Mouse (Mus musculus) left cerebral cortex, postnatal 4 days (tissue): ENCODE data around the gene Nova2. TPM values are rescaled to one million over a fixed set of nuclear protein-coding genes. Genes with fewer than 3 reads are reported as not detected.

Experiments used
- DNase-seq: peaks from one replicate; pipeline ENCODE4 v3.0.0-alpha.2; 2022
- intact Hi-C: fragments of 180-260 bp; cut with DNase I; formaldehyde crosslinking; loops from one replicate; pipeline ENCODE4 v1.15.1; 2025
- total RNA-seq, 2 experiments: library from RNA; stranded (reverse); gene quantifications; 2 replicates each; pipeline ENCODE4 v1.2.3; 2021

The Nova2 gene
- total RNA-seq, 2 experiments from 2014 or later, result 152 to 154 TPM

DNA sequence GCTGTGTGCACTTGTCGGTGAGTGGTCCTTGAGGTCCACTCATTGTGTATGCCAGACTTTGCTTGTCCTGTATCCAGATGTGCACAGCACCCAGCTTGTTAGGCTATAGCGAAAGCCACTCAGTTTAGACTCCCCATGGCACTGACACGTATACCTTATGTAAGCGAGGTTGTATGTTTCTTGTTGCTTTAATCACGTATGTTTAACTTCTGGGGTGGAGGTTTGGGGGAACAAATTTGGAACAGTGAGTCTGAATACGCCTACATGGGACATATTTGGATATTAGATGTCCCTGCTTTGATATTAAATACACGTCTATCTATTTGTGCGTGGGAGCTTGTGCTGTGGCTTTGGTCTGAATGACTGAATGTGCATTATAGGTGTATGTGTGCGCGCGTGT lies 2.4 kb upstream of the Nova2 start:
- intact Hi-C loops, result no loop called here
- no peak for DNase-seq

DNA sequence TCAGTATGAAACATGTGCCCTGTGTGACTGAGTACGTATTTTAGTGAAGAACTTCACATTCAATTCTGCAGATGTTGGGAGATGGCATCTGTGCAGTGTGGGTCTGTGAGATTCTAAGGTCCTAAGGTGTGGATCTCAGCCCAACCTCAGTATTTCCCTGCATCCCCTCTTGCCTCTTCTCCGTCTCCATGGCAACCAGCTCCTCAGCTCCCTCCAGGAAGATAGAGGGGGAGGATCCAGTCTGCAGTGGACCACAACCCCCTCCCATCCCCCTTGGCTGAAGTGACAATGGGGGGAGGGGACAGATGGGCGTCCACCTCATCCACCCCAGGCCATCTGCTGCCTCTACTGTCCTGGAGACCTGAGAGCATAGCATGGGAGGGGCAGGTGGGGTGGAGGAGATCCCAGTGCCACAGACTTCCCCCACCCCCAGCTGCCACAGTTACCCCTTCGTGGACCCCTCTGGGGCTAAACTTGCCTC lies 1.9 kb upstream of the Nova2 start:
- peak; percentile 87 for DNase-seq
- intact Hi-C loops, result no loop called here

DNA sequence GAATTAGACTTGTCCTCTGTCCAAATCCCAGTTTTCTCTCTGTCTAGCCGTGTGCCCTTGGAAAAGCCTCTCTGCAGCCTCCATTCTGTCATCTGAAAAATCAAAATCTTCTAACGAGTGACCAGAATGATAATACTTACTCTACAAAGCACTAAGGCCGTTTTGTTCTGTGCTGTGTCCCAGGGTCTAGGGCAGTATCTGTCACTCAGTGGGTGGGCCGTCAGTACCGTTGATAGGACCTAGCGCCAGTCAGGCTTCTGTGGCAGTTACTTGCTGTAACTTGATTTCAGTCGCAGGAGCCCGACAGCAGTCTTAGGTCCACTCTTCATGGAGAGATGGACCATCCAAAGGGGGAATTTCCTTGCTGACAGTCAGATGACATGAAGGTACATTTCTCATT lies 1.4 kb upstream of the Nova2 start:
- peak; percentile 59 for DNase-seq
- intact Hi-C loops, result no loop called here

DNA sequence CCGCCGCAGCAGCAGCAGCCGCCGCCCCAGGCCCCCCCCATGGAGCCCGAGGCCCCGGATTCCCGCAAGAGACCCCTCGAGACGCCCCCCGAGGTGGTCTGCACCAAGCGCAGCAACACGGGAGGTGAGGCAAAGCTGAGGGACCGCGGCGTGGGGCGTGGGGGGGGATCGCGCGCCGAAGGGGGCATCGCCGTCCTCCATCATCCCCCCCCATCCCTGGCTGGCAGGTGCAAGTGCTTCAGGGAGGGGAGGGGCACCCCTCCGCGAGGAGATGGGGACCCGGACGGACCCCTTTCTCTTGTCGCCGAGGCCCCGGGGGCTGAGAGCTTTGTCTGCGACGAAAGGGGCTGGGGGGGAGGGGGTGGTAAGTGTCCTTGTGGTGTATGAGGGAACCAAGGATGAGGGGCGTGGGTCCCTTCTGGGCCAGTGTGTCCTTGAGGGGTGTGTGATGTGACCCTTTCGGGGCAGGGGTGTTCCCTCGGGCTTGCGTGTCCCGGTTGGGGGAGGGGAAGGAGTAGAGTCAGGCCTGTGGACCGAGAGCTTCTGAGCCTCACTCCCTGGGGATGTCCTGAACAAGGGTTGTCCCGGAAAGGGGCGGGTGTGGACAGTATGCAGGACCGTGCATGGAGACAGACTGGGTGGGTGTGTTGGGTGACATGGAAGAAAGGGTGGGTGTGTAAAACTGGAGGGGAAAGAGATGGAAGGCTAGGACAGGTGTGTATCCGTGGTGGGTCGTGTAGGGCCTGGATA lies 528 bp downstream of the Nova2 start:
- peak; percentile 52 for DNase-seq
- intact Hi-C loops, result no loop called here

DNA sequence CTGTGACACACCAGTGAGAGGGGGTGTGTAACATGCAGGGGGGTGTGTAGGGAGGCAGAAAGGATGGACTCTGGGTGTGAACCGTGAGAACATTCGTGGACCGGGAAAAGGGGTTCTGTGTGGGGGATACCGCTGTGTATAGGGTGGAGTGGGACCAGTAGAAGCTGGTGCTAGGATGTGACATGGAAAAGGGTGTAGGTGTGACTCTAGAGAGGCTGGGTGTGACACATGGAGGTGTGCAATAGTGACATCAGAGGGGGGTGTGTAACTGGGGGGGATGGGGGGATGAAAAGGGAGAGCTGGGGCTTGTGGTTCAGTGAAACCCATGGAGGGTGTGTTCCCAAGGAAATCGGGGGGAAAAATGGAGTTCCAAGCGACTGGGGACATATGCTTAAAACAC lies 1.2 kb downstream of the Nova2 start:
- no peak for DNase-seq
- intact Hi-C loops, result no loop called here

DNA sequence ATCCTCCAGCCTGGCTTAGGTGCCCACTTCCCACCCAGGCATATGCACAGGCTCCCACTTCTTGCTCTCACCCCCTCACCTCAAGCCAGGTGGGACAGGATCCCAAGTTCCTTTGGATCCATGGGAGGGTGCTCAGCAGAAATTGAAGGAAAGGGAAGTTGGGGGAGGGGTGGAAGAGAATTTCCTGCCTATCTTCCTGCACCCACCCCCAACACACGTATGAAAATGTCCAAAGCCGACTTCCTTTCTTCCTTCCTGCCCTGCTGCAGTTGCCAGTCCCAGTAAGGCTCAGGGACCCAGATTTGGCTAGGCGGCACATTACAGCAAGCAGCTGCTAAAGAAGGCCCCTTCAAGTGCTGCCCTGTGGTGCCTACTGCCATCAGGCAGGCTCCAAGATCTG lies 2.1 kb downstream of the Nova2 start:
- DNase-seq, result no peak
- intact Hi-C loops, result no loop called here

DNA sequence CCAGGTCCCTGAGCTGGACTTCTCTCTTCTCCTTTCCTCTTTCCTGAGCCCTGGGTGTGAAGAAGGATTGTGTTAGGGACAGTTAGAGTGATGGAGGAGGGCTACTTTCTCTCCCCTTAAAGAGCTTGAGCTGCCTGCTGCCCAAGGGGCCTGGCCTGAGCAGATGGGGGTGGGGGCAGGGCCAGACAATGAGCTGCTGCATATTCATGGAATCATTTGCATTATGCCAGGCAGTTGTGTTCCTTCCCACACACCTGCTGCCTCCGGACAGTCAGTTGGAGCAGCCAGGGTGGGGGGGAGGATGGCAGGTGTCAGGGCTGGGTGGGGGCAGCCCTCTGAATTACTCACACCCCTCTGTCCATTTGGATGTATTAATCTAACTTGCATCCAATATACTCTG lies 16.7 kb downstream of the Nova2 start:
- peak; percentile 90 for DNase-seq
- intact Hi-C loops, result no loop called here

DNA sequence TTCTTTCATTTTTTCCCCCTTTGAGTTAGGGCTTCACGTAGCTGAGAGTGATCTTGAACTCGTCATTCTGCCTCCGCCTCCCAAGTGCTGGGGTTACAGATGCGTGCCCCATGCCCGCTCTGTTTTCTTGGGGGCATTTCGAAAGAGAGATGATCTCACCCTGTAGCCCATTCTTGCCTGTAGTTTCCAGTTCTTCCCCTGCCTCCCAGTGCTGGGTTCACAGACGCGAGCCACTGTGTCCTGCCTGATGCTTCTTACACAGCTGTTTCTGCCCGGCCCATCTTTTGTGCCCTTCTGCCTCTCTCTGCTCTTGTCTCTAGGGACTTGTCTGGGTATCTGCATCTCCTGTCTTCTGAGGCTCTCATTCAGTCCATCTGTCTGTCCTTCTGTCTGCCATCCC lies 17.1 kb downstream of the Nova2 start:
- intact Hi-C loops, result no loop called here
- DNase-seq, result no peak

DNA sequence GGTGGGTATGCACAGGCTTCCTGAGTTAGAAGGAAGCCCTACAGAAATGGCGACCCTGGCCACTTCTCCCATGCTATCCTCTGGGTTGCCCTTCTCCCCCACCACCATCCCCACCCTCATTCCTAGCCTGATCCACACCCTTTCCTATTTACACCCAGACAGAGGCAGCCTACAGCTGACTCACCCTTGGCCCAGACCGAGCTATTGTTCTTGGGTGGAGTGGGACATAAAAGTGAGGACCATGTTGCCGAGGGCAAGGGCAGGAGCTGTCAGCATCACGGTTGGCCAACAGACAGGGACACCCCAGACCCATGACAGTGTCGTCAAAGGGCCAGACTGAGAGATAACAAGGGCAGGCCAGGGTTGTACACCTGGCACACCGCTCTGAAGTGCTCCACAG lies 22.5 kb downstream of the Nova2 start:
- DNase-seq, result no peak
- intact Hi-C loops, result no loop called here

DNA sequence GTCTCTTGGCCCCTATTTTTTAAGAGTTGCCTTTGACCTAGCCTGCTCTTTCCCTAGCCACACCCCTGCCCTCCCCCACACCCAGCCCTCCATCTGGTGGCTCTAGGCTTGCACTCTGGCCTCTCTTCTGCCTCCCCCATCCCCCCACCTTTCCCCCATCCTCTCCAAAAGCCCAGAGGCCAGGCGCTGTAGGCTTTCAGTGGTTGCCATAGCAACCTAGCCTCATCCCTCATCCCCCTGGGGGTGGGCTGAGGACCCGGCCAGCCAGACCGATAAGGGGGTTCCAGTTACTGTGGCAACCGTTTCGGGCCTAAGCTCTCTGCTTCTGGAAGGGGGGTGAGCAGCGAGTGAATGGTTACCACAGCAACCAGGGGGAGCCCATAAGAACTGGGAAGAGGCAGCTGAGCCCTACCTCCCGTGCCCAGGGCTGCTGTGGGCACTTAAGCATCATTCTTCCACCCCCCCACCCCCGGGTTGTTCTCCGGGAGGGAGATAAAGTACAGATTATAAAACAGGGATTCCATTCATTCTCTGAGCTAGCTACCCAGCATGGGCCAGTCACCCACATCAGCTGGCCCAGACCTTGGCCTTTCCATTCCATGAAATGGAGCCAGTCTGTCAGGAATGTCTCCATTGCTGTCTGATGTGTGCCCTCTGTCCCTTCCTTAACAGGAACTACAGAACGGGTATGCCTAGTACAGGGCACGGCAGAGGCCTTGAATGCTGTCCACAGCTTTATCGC lies 24.3 kb downstream of the Nova2 start:
- intact Hi-C loops, result loop anchor here (5.0 kb wide), 1 partner anchor 53 kb away; no protein-coding TSS in a partner anchor
- DNase-seq, result peak; percentile 91

DNA sequence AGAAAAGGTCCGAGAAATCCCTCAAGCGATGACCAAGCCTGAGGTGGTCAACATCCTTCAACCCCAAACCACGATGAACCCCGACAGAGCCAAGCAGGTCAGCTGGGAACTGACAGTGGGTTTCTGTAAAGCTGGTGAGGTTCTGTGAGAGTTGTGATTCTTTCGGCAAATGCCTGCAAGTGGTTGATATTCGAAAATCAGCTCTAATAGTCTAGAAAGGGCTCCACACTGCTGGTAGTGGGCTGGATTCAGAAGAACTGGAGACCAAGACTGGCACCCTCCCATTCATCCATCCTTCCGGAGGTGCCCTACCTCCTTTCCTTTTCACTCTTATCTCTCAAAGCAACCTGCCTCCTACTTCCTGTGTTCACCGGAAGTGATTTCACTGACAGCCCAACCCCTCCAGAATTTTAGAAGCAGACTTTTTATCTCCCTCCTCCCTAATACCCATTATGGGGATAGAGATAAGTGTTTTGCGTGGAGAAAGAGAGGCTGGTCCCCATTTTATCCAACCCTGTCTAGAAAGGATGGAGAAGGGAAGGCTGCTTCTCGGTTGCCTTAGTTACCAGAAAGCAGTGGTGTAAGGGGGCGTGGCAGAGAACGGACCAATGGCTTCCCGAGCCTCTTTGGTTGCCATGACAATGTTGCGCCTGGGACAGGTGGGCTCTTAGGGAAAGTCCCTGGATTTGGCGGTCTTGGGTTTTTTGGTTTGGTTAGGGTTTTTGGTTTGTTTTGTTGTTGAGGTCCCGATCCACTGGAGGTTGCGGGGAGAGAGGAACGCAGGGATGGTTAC lies 25.0 kb downstream of the Nova2 start:
- DNase-seq, result peak; percentile 53
- intact Hi-C loops, result loop anchor here (5.0 kb wide), 1 partner anchor 53 kb away; no protein-coding TSS in a partner anchor

DNA sequence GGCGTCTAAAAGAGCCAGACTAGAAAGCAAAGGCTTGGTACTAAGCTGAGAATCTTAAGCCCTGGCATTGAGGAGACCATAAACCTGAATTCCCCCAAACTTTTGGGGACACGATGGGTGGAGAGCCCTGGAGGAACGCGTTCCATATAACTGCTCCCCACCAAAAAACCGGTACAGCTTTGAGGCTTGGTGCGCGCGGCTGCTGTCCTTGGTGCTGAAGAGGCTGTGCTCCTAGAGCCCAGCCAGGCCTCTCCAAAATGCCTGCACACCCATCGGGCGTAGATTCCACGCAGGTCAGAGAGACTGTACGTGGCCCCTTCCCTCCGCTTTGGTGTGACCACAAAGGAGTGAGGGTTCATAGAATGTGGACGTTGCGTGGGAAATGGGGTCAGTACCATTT lies 25.7 kb downstream of the Nova2 start:
- no peak for DNase-seq
- intact Hi-C loops, result loop anchor here (5.0 kb wide), 1 partner anchor 54 kb away; no protein-coding TSS in a partner anchor

DNA sequence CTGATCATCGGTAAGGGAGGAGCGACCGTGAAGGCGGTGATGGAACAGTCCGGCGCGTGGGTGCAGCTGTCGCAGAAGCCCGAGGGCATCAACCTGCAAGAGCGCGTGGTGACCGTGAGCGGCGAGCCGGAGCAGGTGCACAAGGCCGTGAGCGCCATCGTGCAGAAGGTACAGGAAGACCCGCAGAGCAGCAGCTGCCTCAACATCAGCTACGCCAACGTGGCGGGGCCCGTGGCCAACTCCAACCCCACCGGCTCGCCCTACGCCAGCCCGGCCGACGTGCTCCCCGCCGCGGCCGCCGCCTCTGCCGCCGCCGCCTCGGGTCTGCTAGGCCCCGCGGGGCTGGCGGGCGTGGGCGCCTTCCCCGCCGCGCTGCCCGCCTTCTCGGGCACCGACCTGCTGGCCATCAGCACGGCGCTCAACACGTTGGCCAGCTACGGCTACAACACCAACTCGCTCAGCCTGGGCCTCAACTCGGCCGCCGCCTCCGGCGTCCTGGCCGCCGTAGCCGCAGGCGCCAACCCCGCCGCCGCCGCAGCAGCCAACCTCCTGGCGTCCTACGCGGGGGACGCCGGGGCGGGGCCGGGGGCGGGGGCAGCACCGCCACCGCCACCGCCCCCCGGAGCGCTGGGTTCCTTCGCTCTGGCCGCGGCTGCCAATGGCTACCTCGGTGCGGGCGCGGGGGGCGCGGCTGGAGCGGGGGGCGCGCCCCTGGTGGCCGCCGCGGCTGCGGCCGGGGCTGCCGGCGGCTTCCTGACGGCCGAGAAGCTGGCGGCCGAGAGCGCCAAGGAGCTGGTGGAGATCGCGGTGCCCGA lies 32.1 kb downstream of the Nova2 start:
- peak; percentile 85 for DNase-seq
- intact Hi-C loops, result no loop called here

DNA sequence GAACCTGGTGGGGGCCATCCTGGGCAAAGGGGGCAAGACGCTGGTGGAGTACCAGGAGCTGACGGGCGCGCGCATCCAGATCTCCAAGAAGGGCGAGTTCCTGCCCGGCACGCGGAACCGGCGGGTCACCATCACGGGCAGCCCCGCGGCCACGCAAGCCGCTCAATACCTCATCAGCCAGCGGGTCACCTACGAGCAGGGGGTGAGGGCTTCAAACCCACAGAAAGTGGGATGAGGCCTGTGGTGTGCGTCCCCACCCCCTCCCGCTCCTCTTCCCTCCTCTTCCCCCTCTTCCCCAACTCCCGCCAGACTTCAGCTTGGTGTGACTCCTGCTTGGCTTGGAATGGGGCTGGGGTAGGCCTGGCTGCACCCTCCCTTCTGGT lies 32.7 kb downstream of the Nova2 start:
- intact Hi-C loops, result no loop called here
- DNase-seq, result no peak

DNA sequence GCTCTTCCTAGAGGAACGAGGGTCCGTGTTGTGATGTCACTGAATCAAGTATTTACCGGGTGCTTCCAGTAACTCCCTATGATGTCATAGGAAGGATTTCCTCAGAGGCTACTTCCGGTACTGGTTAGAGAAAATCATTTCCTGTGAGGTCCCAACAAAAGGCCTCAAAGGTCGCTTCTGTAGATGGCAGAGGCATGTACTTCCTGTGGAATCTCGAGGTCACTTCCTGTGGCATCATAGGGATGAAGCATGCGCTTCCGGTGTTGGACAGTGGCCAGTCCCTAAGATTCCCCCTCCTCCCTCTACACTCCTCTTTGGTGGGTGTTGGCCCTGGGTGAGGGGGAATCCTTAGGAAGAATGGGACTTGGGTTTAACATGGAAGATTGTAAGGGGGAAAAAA lies 33.8 kb downstream of the Nova2 start:
- intact Hi-C loops, result no loop called here
- DNase-seq, result no peak

DNA sequence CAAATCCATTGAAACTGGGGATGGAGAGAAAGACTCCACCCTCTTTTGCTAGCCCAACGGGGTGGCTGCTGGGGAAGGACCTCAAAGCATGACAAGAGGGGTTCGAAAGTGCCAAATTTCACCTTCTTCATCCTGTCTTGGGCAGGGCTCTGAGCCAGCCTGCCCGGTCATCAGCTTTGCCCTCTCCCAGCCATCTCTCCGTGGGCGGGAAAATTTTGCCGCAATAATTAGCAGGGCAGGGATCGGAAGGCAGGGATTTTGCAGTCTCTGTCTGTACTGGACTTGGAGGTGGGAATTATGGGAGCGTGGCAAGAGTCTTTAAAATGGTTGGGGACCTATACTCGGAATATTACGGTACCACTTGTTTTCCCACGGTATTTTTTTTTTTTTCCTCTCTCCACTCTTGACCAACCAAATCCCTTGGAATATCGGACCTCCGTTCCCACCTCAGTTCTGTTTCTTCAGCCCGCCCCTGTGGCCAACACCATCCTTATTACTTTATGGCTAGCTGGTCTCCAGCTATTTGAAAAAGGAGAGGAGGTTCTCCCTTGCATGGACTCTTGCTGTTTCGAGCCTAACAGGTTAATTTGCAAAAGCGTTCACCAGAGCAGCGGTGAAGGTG lies 36.6 kb downstream of the Nova2 start:
- intact Hi-C loops, result no loop called here
- no peak for DNase-seq

DNA sequence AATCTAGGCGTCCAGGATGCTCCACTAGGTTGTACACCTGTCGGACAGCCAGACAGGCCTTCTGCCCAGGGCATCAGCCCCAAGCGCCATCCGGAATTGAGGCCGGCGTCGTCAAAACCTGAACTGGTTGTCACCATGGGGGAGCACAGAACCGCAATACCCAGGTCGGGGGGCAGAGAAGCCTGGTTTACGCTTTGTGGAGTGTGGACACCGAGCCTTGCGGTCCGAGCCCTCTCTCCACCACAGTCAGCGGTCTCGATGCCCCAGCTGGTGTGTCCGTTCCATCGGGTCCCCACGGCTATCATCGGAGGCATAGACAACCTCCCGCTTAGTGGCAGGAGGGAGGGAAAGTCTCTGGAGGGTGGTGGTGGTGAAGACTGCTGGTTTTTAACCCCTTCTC lies 37.1 kb downstream of the Nova2 start:
- intact Hi-C loops, result no loop called here
- DNase-seq, result no peak

DNA sequence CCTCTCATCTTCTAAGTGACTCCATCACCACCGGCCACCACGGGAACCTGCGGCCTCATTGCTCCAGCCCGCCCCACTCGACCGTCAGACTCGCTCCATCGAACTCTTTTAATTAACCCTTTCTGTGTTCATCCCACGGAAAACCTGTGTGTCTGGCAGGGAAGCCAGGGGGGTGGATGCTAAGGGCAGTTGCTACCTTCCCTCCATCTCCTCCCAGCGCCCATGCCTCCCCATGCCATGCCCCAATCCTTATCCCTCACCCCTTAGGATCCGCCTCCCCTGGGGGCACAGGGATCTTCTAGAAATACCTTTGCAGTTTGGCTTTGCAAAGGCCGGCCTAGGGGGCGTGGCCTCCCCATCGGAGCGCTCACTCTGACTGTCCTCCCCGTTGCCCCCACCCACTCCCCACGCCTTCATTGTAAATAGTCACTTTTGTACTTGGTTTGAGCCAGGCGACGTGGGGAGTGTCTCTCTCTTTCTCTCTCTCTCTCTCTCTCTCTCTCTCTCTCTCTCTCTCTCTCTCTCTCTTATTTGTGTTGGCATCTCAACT lies 37.7 kb downstream of the Nova2 start:
- no peak for DNase-seq
- intact Hi-C loops, result no loop called here

DNA sequence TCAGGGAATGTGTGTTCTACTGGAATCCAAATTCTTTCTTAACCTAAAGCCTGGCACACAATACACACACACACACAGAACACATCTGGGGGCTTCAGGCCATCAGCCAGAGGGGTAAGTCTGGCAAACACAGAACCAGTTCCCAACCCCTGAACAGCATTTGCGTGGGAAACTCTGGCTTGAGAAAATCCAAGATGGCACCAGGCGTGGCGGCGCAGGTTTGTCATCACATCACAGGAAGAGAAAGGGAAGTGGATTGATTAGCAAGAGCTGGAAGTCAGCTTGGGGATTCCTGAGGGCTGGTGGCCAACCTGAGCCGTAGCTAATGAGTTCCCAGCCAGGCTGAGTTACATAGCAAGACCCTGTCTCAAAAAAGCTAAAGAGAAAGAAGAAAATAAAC lies 39.6 kb downstream of the Nova2 start:
- intact Hi-C loops, result no loop called here
- no peak for DNase-seq

DNA sequence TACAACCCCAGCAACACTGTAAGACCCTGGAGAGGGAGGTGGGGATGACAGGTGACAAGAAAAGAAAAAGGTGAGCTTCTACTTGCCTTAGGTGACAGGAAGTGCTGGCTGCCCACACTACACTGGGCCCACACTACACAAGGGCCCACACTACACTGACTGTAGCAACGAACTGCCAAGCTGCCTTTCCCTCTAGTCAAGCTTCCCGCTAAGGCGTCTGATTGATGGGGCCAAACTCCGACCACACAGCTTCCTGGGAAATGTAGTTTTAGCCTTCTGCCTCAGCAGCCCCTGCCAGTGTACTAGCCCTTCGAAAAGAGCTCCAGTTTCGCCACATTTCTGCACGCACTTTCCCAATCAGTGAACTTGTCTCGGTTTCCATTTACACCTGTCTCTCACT lies 41.9 kb downstream of the Nova2 start:
- DNase-seq, result no peak
- intact Hi-C loops, result no loop called here
